8 mouse cellular contexts compared by ENCODE assay signal in the genomic region with DNA sequence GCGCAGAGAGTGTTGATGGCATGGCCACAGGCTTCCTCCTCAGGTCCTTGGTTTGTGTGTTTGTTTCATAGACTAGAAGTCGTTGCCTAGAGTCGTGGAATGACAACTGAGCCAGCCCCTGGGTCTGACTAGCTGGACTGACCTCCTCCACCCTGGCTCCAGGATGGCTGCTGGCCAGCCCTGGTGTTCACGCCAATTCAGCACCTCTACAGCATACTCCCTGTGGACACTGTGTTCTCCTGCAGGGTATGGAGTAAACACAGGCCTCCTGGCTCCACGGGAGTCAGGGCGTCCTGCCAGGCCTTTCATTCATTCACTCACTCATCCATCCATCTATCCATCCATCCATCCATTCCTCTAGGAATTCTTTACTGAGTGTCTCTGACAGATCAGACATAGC. TPM values are rescaled to one million over a fixed set of nuclear protein-coding genes. Genes with fewer than 3 reads are reported as not detected.
DNase-seq lines count a peak whose midpoint lies in the region; ATAC-seq and TF ChIP-seq lines count a peak whose summit lies in the region.

No protein-coding gene starts in this region.

- H3K4me1 ChIP-seq in liver, embryonic 13.5 days (replicated peaks): peaks cover 19% of the 10 kb centered on the region
- peaks cover 45% of the 10 kb centered on the region for H3K4me1 ChIP-seq in heart, embryonic 16.5 days (ENCODE audit: control insufficient read depth, insufficient read depth, low read length)
- peaks cover 17% of the 10 kb centered on the region for H3K4me1 ChIP-seq in liver, postnatal 0 days (ENCODE audit: insufficient read depth)

- TF ChIP-seq EP300 in liver, postnatal 0 days (IDR thresholded peaks at IDR 0.05; ENCODE audit: low read depth): peak; percentile 80

- no peaks in the 10 kb centered on the region for H3K27me3 ChIP-seq in liver, embryonic 13.5 days
- H3K27me3 ChIP-seq in heart, embryonic 16.5 days (ENCODE audit: control insufficient read depth, insufficient read depth, low read length): no peaks in the 10 kb centered on the region
- no peaks in the 10 kb centered on the region for H3K27me3 ChIP-seq in liver, postnatal 0 days (ENCODE audit: insufficient read depth, low read length)

- no peak overlapping the region for H3K4me2 ChIP-seq in liver, embryonic 13.5 days
- 0 out of 2 replicates have a peak overlapping the region, but pooled peaks have one; percentile 16 for H3K4me2 ChIP-seq in heart, embryonic 16.5 days (ENCODE audit: low read depth, low read length)
- H3K4me2 ChIP-seq in liver, postnatal 0 days (ENCODE audit: low read depth, low read length): no peak overlapping the region

- no peak for DNase-seq in liver, embryonic 13.5 days
- no peak for DNase-seq in liver
- peak; percentile 43 to 46 for DNase-seq in cerebellum, postnatal 36 days
- DNase-seq in liver, postnatal 0 days: peak; percentile 81
- DNase-seq in spleen, adult 18-20 months: no peak
- no peak for DNase-seq in embryo, embryonic 10 days (ENCODE audit: low spot score)

- WGBS in liver, embryonic 13.5 days (ENCODE audit: insufficient replicate concordance): 43% methylated on average over 6 of the region's 6 CpGs
- WGBS in heart, embryonic 16.5 days: 28% methylated on average over 6 of the region's 6 CpGs
- 46% methylated on average over 6 of the region's 6 CpGs for WGBS in liver, postnatal 0 days (ENCODE audit: insufficient replicate concordance)

- H3K36me3 ChIP-seq in liver, embryonic 13.5 days: no peaks in the 10 kb centered on the region
- no peaks in the 10 kb centered on the region for H3K36me3 ChIP-seq in heart, embryonic 16.5 days (ENCODE audit: control insufficient read depth, insufficient read depth)
- H3K36me3 ChIP-seq in liver, postnatal 0 days (replicated peaks; ENCODE audit: insufficient read depth, low read length): no peaks in the 10 kb centered on the region

- H3K9me3 ChIP-seq in liver, embryonic 13.5 days (replicated peaks): no peaks in the 10 kb centered on the region
- no peaks in the 10 kb centered on the region; the same call in 1 of the 2 replicates for H3K9me3 ChIP-seq in heart, embryonic 16.5 days (replicated peaks; ENCODE audit: control insufficient read depth, low read length)
- H3K9me3 ChIP-seq in liver, postnatal 0 days (ENCODE audit: low read length): no peaks in the 10 kb centered on the region; the same call in 1 of the 2 replicates

- no peak overlapping the region for H3K27ac ChIP-seq in liver, embryonic 13.5 days
- H3K27ac ChIP-seq in heart, embryonic 16.5 days (ENCODE audit: low read length): peak overlapping the region; percentile 85
- H3K27ac ChIP-seq in liver, postnatal 0 days (ENCODE audit: low read depth): peak overlapping the region; percentile 84

- ATAC-seq in liver, embryonic 13.5 days (ENCODE audit: low read depth): 0 out of 2 replicates have a peak, but pooled peaks have one; percentile 18
- ATAC-seq in heart, embryonic 16.5 days (replicated peaks; ENCODE audit: extremely low read depth, insufficient read depth, low FRiP score): peak; percentile 75
- peak; percentile 92 for ATAC-seq in liver, postnatal 0 days
- ATAC-seq in erythroid progenitor cell, adult 5-6 weeks (replicated peaks; ENCODE audit: low FRiP score, poor library complexity, severe bottlenecking): no peak

- no peak for TF ChIP-seq CTCF in liver, postnatal 0 days (IDR thresholded peaks at IDR 0.05; ENCODE audit: low read depth)

- H3K4me3 ChIP-seq in liver, embryonic 13.5 days (replicated peaks): no peak overlapping the region
- no peak overlapping the region for H3K4me3 ChIP-seq in heart, embryonic 16.5 days (ENCODE audit: low read length)
- no peak overlapping the region for H3K4me3 ChIP-seq in liver, postnatal 0 days (ENCODE audit: low read depth, low read length)

- no peak overlapping the region for H3K9ac ChIP-seq in liver, embryonic 13.5 days
- 0 out of 2 replicates have a peak overlapping the region, but pooled peaks have one; percentile 22 for H3K9ac ChIP-seq in heart, embryonic 16.5 days (ENCODE audit: low read length)
- H3K9ac ChIP-seq in liver, postnatal 0 days (replicated peaks): peak overlapping the region; percentile 32; the same call in 1 of the 2 replicates

RNA-seq across cellular contexts. Expression of a gene that starts 22.9 kb away (rescaled TPM):
- 12.3 and 13.1 TPM in 2 replicates for polyA plus RNA-seq in liver, embryonic 13.5 days (2015; fragmentation: Nextera tagmentation; extraction: Ambion mirVana)
- polyA plus RNA-seq in heart, embryonic 16.5 days (2015; fragmentation: Nextera tagmentation; extraction: Ambion mirVana): 4.6 and 6.5 TPM in 2 replicates
- 104 and 114 TPM in 2 replicates for polyA plus RNA-seq in liver, postnatal 0 days (2015; fragmentation: Nextera tagmentation; extraction: Ambion mirVana)
- 1.1 TPM in 1 of 2 replicates, not detected in the other for total RNA-seq in erythroid progenitor cell, adult 5-6 weeks (2015; ENCODE audit: low replicate concordance)
- 1.8 TPM in 1 of 2 replicates, not detected in the other for total RNA-seq in erythroid progenitor cell, adult 5-6 weeks (2017; ENCODE audit: low replicate concordance)

RNA-seq across cellular contexts. Expression of a gene that starts 46.7 kb away (rescaled TPM):
- 7.8 and 9.1 TPM in 2 replicates for polyA plus RNA-seq in liver, embryonic 13.5 days (2015; fragmentation: Nextera tagmentation; extraction: Ambion mirVana)
- 28.2 and 28.7 TPM in 2 replicates for polyA plus RNA-seq in heart, embryonic 16.5 days (2015; fragmentation: Nextera tagmentation; extraction: Ambion mirVana)
- polyA plus RNA-seq in liver, postnatal 0 days (2015; fragmentation: Nextera tagmentation; extraction: Ambion mirVana): 22.4 and 45.6 TPM in 2 replicates
- total RNA-seq in erythroid progenitor cell, adult 5-6 weeks (2015; ENCODE audit: low replicate concordance): not detected in 2 replicates
- total RNA-seq in erythroid progenitor cell, adult 5-6 weeks (2017; ENCODE audit: low replicate concordance): 0.08 and 0.39 TPM in 2 replicates

Comparison
In these comparisons a context has a peak if more than half of its experiments do, and no peak if none do; other contexts are left out.
1. DNase-seq: peak in cerebellum, postnatal 36 days (2 of 2) and liver, postnatal 0 days (single experiment); none in liver, embryonic 13.5 days (single experiment), liver (single experiment), spleen, adult 18-20 months (0 of 2) and embryo, embryonic 10 days (single experiment).